ENCODE assay signal across 8 mouse cellular contexts in the genomic region with DNA sequence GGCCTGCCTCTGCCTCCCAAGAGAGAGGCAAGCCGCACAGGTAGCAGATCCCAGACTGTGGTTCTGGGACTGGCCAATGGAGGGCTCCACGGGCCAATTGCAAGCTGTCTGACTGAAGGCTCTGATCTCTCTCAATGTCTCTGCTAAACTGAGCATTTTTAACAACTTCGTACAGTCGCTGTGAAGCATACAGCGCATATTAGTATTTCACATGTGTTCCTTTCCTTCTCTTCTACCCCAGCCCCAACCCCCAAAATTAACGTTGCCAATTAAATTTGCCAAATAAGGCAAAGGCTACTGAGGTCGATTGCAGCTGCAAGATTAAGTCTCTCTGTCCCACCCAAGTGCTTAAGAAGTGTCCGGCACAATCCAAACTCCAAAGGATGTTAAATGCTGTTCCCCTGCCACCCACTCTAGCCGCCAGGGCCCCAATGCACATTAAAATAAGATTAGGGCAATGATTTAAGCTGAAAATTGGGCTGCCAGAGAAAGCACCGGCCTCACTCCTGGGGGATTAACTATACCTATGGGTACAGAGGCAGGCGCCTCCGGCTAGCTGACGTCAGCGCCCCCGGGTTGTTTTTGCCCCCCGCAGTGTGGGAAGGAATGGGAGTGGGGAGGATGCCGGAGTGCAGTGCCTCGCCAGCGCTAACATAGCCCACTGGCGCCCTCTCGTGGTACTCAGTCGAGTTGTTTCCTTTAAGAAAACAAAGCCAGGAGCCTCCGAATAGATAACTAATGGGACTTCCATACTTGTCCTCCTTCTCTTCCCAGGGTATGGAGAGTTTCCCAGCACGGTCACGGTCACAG.
A peak's percentile ranks its signal among the peaks of the same experiment; 100 is the strongest.
DNase-seq lines count a peak whose midpoint lies in the region; ATAC-seq and TF ChIP-seq lines count a peak whose summit lies in the region.

No protein-coding gene starts in this region.

- TF ChIP-seq EP300 in stomach, postnatal 0 days (optimal IDR thresholded peaks at IDR 0.05) = no peak

- no peak overlapping the region for H3ac ChIP-seq in C2C12 (ENCODE audit: control insufficient read depth, insufficient read length, low read depth)

- peak; percentile 86 for ATAC-seq in heart, embryonic 15.5 days (replicated peaks; ENCODE audit: insufficient number of reproducible peaks, insufficient read depth, low FRiP score, low read depth)
- ATAC-seq in liver, embryonic 12.5 days = 0 out of 2 replicates have a peak, but pooled peaks have one; percentile 46
- peak; percentile 83 for ATAC-seq in neural tube, embryonic 11.5 days (ENCODE audit: insufficient read depth, low FRiP score, low TSS enrichment)
- peak; percentile 78; the same call in 1 of the 2 replicates for ATAC-seq in stomach, postnatal 0 days (ENCODE audit: low FRiP score, low TSS enrichment)

- TF ChIP-seq POLR2A in brain, embryonic 14.5 days (IDR thresholded peaks at IDR 0.05; ENCODE audit: borderline replicate concordance, extremely low read depth, insufficient read depth, insufficient read length, poor library complexity, severe bottlenecking) = no peak

- no peaks in the 10 kb centered on the region; the same call in 1 of the 2 replicates for H3K9me3 ChIP-seq in forebrain, embryonic 10.5 days
- no peaks in the 10 kb centered on the region for H3K9me3 ChIP-seq in heart, embryonic 15.5 days (replicated peaks)
- no peaks in the 10 kb centered on the region for H3K9me3 ChIP-seq in liver, embryonic 12.5 days (replicated peaks)
- H3K9me3 ChIP-seq in neural tube, embryonic 11.5 days (ENCODE audit: control insufficient read depth, low read length) = no peaks in the 10 kb centered on the region
- no peaks in the 10 kb centered on the region for H3K9me3 ChIP-seq in stomach, postnatal 0 days (ENCODE audit: control insufficient read depth, low read length)

- no peaks in the 10 kb centered on the region for H3K79me2 ChIP-seq in C2C12 (ENCODE audit: control insufficient read depth, insufficient read depth)

- 18% methylated on average over 25 of the region's 25 CpGs for WGBS in forebrain, embryonic 10.5 days
- WGBS in heart, embryonic 15.5 days = 18% methylated on average over 25 of the region's 25 CpGs
- WGBS in liver, embryonic 12.5 days (ENCODE audit: insufficient replicate concordance) = 19% methylated on average over 25 of the region's 25 CpGs
- 21% methylated on average over 25 of the region's 25 CpGs for WGBS in neural tube, embryonic 11.5 days
- whole genome bisulfite sequencing in stomach, postnatal 0 days = 17% methylated on average over 25 of the region's 25 CpGs

- peak overlapping the region; percentile 77 for H3K4me2 ChIP-seq in heart, embryonic 15.5 days
- H3K4me2 ChIP-seq in liver, embryonic 12.5 days = peak overlapping the region; percentile 37
- peak overlapping the region; percentile 49 for H3K4me2 ChIP-seq in neural tube, embryonic 11.5 days (ENCODE audit: low read depth)
- H3K4me2 ChIP-seq in stomach, postnatal 0 days (replicated peaks; ENCODE audit: low read depth) = peak overlapping the region; percentile 50

- no peak overlapping the region for H3K9ac ChIP-seq in heart, embryonic 15.5 days
- no peak overlapping the region for H3K9ac ChIP-seq in liver, embryonic 12.5 days
- no peak overlapping the region for H3K9ac ChIP-seq in neural tube, embryonic 11.5 days (ENCODE audit: low read length)
- H3K9ac ChIP-seq in stomach, postnatal 0 days (ENCODE audit: low read length) = no peak overlapping the region

- no peaks in the 10 kb centered on the region for H3K27me3 ChIP-seq in C2C12 (ENCODE audit: control insufficient read depth, insufficient read depth, insufficient read length)
- H3K27me3 ChIP-seq in forebrain, embryonic 10.5 days (ENCODE audit: poor library complexity, severe bottlenecking) = no peaks in the 10 kb centered on the region
- no peaks in the 10 kb centered on the region for H3K27me3 ChIP-seq in heart, embryonic 15.5 days
- H3K27me3 ChIP-seq in liver, embryonic 12.5 days (replicated peaks) = no peaks in the 10 kb centered on the region
- no peaks in the 10 kb centered on the region for H3K27me3 ChIP-seq in neural tube, embryonic 11.5 days (ENCODE audit: control insufficient read depth, insufficient read depth, low read length)
- no peaks in the 10 kb centered on the region for H3K27me3 ChIP-seq in stomach, postnatal 0 days (ENCODE audit: control insufficient read depth, insufficient read depth, low read length)

- peak overlapping the region; percentile 87 for H3K27ac ChIP-seq in forebrain, embryonic 10.5 days
- H3K27ac ChIP-seq in heart, embryonic 15.5 days = peak overlapping the region; percentile 15; the same call in 1 of the 2 replicates
- no peak overlapping the region for H3K27ac ChIP-seq in liver, embryonic 12.5 days
- H3K27ac ChIP-seq in neural tube, embryonic 11.5 days (ENCODE audit: low read depth, low read length) = no peak overlapping the region
- H3K27ac ChIP-seq in stomach, postnatal 0 days (replicated peaks) = no peak overlapping the region

- no peaks in the 10 kb centered on the region for H3K79me3 ChIP-seq in C2C12 (ENCODE audit: low read depth)

- H3K36me3 ChIP-seq in C2C12 (ENCODE audit: control insufficient read depth, insufficient read depth) = no peaks in the 10 kb centered on the region
- no peaks in the 10 kb centered on the region for H3K36me3 ChIP-seq in forebrain, embryonic 10.5 days (replicated peaks)
- no peaks in the 10 kb centered on the region for H3K36me3 ChIP-seq in heart, embryonic 15.5 days
- no peaks in the 10 kb centered on the region for H3K36me3 ChIP-seq in liver, embryonic 12.5 days
- H3K36me3 ChIP-seq in neural tube, embryonic 11.5 days (ENCODE audit: control insufficient read depth, insufficient read depth, low read length) = no peaks in the 10 kb centered on the region
- no peaks in the 10 kb centered on the region for H3K36me3 ChIP-seq in stomach, postnatal 0 days (ENCODE audit: control insufficient read depth, insufficient read depth, low read length)

- H3K4me1 ChIP-seq in forebrain, embryonic 10.5 days = peaks cover 14% of the 10 kb centered on the region
- peaks cover 11% of the 10 kb centered on the region for H3K4me1 ChIP-seq in heart, embryonic 15.5 days (replicated peaks)
- no peaks in the 10 kb centered on the region for H3K4me1 ChIP-seq in liver, embryonic 12.5 days
- no peaks in the 10 kb centered on the region for H3K4me1 ChIP-seq in neural tube, embryonic 11.5 days (ENCODE audit: control insufficient read depth, insufficient read depth, low read length)
- H3K4me1 ChIP-seq in stomach, postnatal 0 days (replicated peaks; ENCODE audit: control insufficient read depth, insufficient read depth) = peaks cover 2% of the 10 kb centered on the region; the same call in 1 of the 2 replicates

- DNase-seq in brain, embryonic 14.5 days (ENCODE audit: low read depth) = peak; percentile 95
- DNase-seq in forebrain, embryonic 10.5 days (ENCODE audit: extremely low spot score, low spot score) = peak; percentile 88
- DNase-seq in kidney, postnatal 14 days = peak; percentile 91
- peak; percentile 87 for DNase-seq in neural tube, embryonic 11.5 days (ENCODE audit: low spot score)
- DNase-seq in stomach, postnatal 0 days (ENCODE audit: low spot score) = peak; percentile 79

- no peak overlapping the region for H3K4me3 ChIP-seq in C2C12 (ENCODE audit: insufficient read depth, poor library complexity, severe bottlenecking)
- peak overlapping the region; percentile 45 for H3K4me3 ChIP-seq in forebrain, embryonic 10.5 days
- peak overlapping the region; percentile 46 for H3K4me3 ChIP-seq in heart, embryonic 15.5 days
- H3K4me3 ChIP-seq in liver, embryonic 12.5 days = no peak overlapping the region
- no peak overlapping the region for H3K4me3 ChIP-seq in neural tube, embryonic 11.5 days (ENCODE audit: low read depth, low read length)
- peak overlapping the region; percentile 36 for H3K4me3 ChIP-seq in stomach, postnatal 0 days (ENCODE audit: low read depth, low read length)

- TF ChIP-seq CTCF in C2C12 (IDR thresholded peaks at IDR 0.05; ENCODE audit: control insufficient read depth, insufficient read depth, insufficient read length) = peak; percentile 74
- TF ChIP-seq CTCF in brain, embryonic 14.5 days (IDR thresholded peaks at IDR 0.05; ENCODE audit: borderline replicate concordance, extremely low read depth, insufficient read depth, insufficient read length) = peak; percentile 94
- TF ChIP-seq CTCF in stomach, postnatal 0 days (IDR thresholded peaks at IDR 0.05; ENCODE audit: low read depth) = peak; percentile 91

TF ChIP-seq in C2C12, 6 proteins besides CTCF, POLR2A, EP300 and RAD21:
- TF ChIP-seq FOSL1 (IDR thresholded peaks at IDR 0.05; ENCODE audit: insufficient read depth, low read length, poor library complexity, severe bottlenecking) = no peak
- TF ChIP-seq MYOG (IDR thresholded peaks at IDR 0.05; ENCODE audit: control insufficient read depth, extremely low read depth, insufficient read length) = no peak
- TF ChIP-seq MYOD1 (IDR thresholded peaks at IDR 0.05; ENCODE audit: control insufficient read depth, insufficient read length, low read depth) = no peak
- TF ChIP-seq CEBPB (IDR thresholded peaks at IDR 0.05; ENCODE audit: low read depth) = no peak
- TF ChIP-seq MAX (IDR thresholded peaks at IDR 0.05) = no peak
- TF ChIP-seq USF1 (IDR thresholded peaks at IDR 0.05; ENCODE audit: low read depth) = no peak

Comparison
In these comparisons a context has a peak if more than half of its experiments do, and no peak if none do; other contexts are left out.
1. H3K4me3 ChIP-seq: peak in forebrain, embryonic 10.5 days (single experiment), heart, embryonic 15.5 days (single experiment) and stomach, postnatal 0 days (single experiment); none in C2C12 (single experiment), liver, embryonic 12.5 days (single experiment) and neural tube, embryonic 11.5 days (single experiment).
2. H3K27ac ChIP-seq: peak in forebrain, embryonic 10.5 days (single experiment) and heart, embryonic 15.5 days (single experiment); none in liver, embryonic 12.5 days (single experiment), neural tube, embryonic 11.5 days (single experiment) and stomach, postnatal 0 days (single experiment).
3. Peak in every context shown above with its lines, with median percentiles within 50 percentile points of each other: CTCF ChIP-seq, DNase-seq, ATAC-seq and H3K4me2 ChIP-seq.